Mouse (Mus musculus): ENCODE measurements at regions not wholly inside any gene's neighbourhood (a gene's known extent, or its start where the extent isn't known, plus 50 kb on each side); places are given as distances from the start of the nearest gene placed in this dataset.

GRCm38 (mm10) chr14:39532689-39533088 lies 59.8 kb upstream of the Nrg3 start:
- Histone ChIP-seq H3K9me3 (ENCODE audit: low read length) (no peaks in the 10 kb centered on the region), H3K4me1 (replicated peaks; ENCODE audit: low read depth, low read length) (no peaks in the 10 kb centered on the region), H3K27me3 (ENCODE audit: insufficient read depth, low read length) (no peaks in the 10 kb centered on the region), H3K4me3 (replicated peaks; ENCODE audit: low read length) (no peak overlapping the region), H3K36me3 (ENCODE audit: insufficient read depth, low read length) (no peaks in the 10 kb centered on the region)
- no peak for TF ChIP-seq NANOG (IDR thresholded peaks at IDR 0.05; ENCODE audit: borderline replicate concordance, low read length)
- TF ChIP-seq POU5F1 (IDR thresholded peaks at IDR 0.05; ENCODE audit: borderline replicate concordance, low read length) = no peak
- TF ChIP-seq CTCF (conservative IDR thresholded peaks at IDR 0.05; ENCODE audit: low read length) = peak; percentile 68
